In the genomic region with DNA sequence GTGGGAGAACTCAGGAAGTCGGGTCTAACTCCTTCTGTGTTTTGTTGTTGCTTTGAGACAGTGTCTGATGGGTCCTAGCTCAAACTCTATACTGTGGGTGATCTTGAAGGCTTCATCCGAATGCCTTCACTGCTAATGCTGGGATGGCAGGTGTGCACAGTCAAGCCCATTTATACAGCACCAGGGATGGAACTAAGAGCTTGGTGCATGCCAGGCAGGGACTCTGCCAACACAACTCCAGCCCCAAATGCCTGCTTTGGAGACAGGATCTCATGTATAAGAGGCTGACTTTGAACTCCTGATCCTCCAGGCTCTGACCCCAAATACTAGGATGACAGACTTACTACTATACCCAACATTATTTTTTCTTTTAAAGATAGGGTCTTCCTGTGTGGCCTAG, we compare ENCODE assay signal across 9 mouse cellular contexts. TPM values are rescaled to one million over a fixed set of nuclear protein-coding genes. Genes with fewer than 3 reads are reported as not detected.
DNase-seq lines count a peak whose midpoint lies in the region; ATAC-seq and TF ChIP-seq lines count a peak whose summit lies in the region.
"Had no signal": no experiment of that assay in that cellular context is flagged by ENCODE, and none has a peak within 500 bp of the region (broad histone marks: within the 10 kb centered on the region; RNA-seq: fewer than 3 reads in every experiment).

No protein-coding gene starts in this region.

- H3K4me3 ChIP-seq in layer of hippocampus, adult 2 months = peak overlapping the region; percentile 94
- peak overlapping the region; percentile 81 for H3K4me3 ChIP-seq in embryonic facial prominence, embryonic 12.5 days
- H3K4me3 ChIP-seq in hindbrain, embryonic 16.5 days (ENCODE audit: low read length) = peak overlapping the region; percentile 81
- peak overlapping the region; percentile 66 for H3K4me3 ChIP-seq in midbrain, embryonic 16.5 days (ENCODE audit: low read depth, low read length)

- no peak for TF ChIP-seq CTCF in layer of hippocampus, adult 2 months (conservative IDR thresholded peaks at IDR 0.05)

- H3K9ac ChIP-seq in embryonic facial prominence, embryonic 12.5 days = peak overlapping the region; percentile 76; the same call in 1 of the 2 replicates
- peak overlapping the region; percentile 85 for H3K9ac ChIP-seq in hindbrain, embryonic 16.5 days (ENCODE audit: low read depth, low read length)
- H3K9ac ChIP-seq in midbrain, embryonic 16.5 days (ENCODE audit: low read depth, low read length) = peak overlapping the region; percentile 73

- DNase-seq in layer of hippocampus, adult 2 months (ENCODE audit: low spot score in 2 of 2) = no peak
- DNase-seq in layer of hippocampus, adult 18-20 months (ENCODE audit: low spot score in 2 of 2) = no peak
- no peak for DNase-seq in cerebellum, adult 11 months
- DNase-seq in layer of hippocampus, adult 9-10 months (ENCODE audit: low spot score) = no peak
- no peak for DNase-seq in embryo, embryonic 10.5 days (ENCODE audit: low spot score)
- DNase-seq: gastrocnemius, postnatal 14 days had no signal

- 41% methylated on average over 2 of the region's 2 CpGs for WGBS in embryonic facial prominence, embryonic 12.5 days
- WGBS in hindbrain, embryonic 16.5 days = 43% methylated on average over 2 of the region's 2 CpGs
- 44% methylated on average over 2 of the region's 2 CpGs for WGBS in midbrain, embryonic 16.5 days

- peaks cover 20% of the 10 kb centered on the region for H3K36me3 ChIP-seq in embryonic facial prominence, embryonic 12.5 days
- peaks cover 10% of the 10 kb centered on the region for H3K36me3 ChIP-seq in hindbrain, embryonic 16.5 days (ENCODE audit: control insufficient read depth, insufficient read depth, low read length)
- H3K36me3 ChIP-seq in midbrain, embryonic 16.5 days (ENCODE audit: control insufficient read depth, insufficient read depth, low read length) = peaks cover 11% of the 10 kb centered on the region

- H3K27me3 ChIP-seq in embryonic facial prominence, embryonic 12.5 days = no peaks in the 10 kb centered on the region
- H3K27me3 ChIP-seq in hindbrain, embryonic 16.5 days (replicated peaks; ENCODE audit: control insufficient read depth, insufficient read depth, low read length) = no peaks in the 10 kb centered on the region
- H3K27me3 ChIP-seq in midbrain, embryonic 16.5 days (ENCODE audit: control insufficient read depth, insufficient read depth, low read depth, low read length) = no peaks in the 10 kb centered on the region

- peak overlapping the region; percentile 98 for H3K27ac ChIP-seq in layer of hippocampus, adult 2 months
- H3K27ac ChIP-seq in embryonic facial prominence, embryonic 12.5 days = peak overlapping the region; percentile 86; the same call in 1 of the 2 replicates
- no peak overlapping the region; the same call in 1 of the 2 replicates for H3K27ac ChIP-seq in hindbrain, embryonic 16.5 days (ENCODE audit: low read depth, low read length)
- peak overlapping the region; percentile 84; the same call in 1 of the 2 replicates for H3K27ac ChIP-seq in midbrain, embryonic 16.5 days (ENCODE audit: low read length)

- H3K9me3 ChIP-seq in embryonic facial prominence, embryonic 12.5 days = no peaks in the 10 kb centered on the region
- no peaks in the 10 kb centered on the region for H3K9me3 ChIP-seq in hindbrain, embryonic 16.5 days (ENCODE audit: control insufficient read depth, low read length)
- no peaks in the 10 kb centered on the region for H3K9me3 ChIP-seq in midbrain, embryonic 16.5 days (replicated peaks; ENCODE audit: control insufficient read depth, low read length, poor library complexity, severe bottlenecking)

- H3K4me1 ChIP-seq in embryonic facial prominence, embryonic 12.5 days = peaks cover 19% of the 10 kb centered on the region
- peaks cover 17% of the 10 kb centered on the region for H3K4me1 ChIP-seq in hindbrain, embryonic 16.5 days (ENCODE audit: control insufficient read depth, insufficient read depth, low read depth, low read length)
- H3K4me1 ChIP-seq in midbrain, embryonic 16.5 days (ENCODE audit: control insufficient read depth, insufficient read depth, low read length) = peaks cover 14% of the 10 kb centered on the region

- H3K4me2 ChIP-seq in embryonic facial prominence, embryonic 12.5 days (replicated peaks) = peak overlapping the region; percentile 95
- H3K4me2 ChIP-seq in hindbrain, embryonic 16.5 days (ENCODE audit: low read length) = peak overlapping the region; percentile 90
- peak overlapping the region; percentile 92 for H3K4me2 ChIP-seq in midbrain, embryonic 16.5 days (ENCODE audit: low read length)

- ATAC-seq in embryonic facial prominence, embryonic 12.5 days (ENCODE audit: insufficient number of reproducible peaks, insufficient read depth, low FRiP score, low TSS enrichment) = no peak
- ATAC-seq in hindbrain, embryonic 16.5 days = no peak
- ATAC-seq in midbrain, embryonic 16.5 days = no peak

RNA-seq across cellular contexts. Expression of gene Ndufs7, which starts 1.1 kb away (rescaled TPM):
- 100 to 1,000 TPM; 201 to 210 TPM for total RNA-seq in layer of hippocampus, adult 2 months (2021)
- total RNA-seq in layer of hippocampus, adult 18-20 months (2021) = 100 to 1,000 TPM; 218 to 228 TPM
- 260 and 269 TPM in 2 replicates for polyA plus RNA-seq in embryonic facial prominence, embryonic 12.5 days (2016; fragmentation: Nextera tagmentation; extraction: Ambion mirVana)
- polyA plus RNA-seq in hindbrain, embryonic 16.5 days (2015; fragmentation: Nextera tagmentation; extraction: Ambion mirVana) = 349 and 361 TPM in 2 replicates
- polyA plus RNA-seq in midbrain, embryonic 16.5 days (2015; fragmentation: Nextera tagmentation; extraction: Ambion mirVana) = 263 and 302 TPM in 2 replicates

RNA-seq across cellular contexts. Expression of gene Gamt, which starts 10.8 kb away (rescaled TPM):
- total RNA-seq in layer of hippocampus, adult 2 months (2021) = 10 to 100 TPM; 29.8 to 33.1 TPM
- total RNA-seq in layer of hippocampus, adult 18-20 months (2021) = 10 to 100 TPM; 24.5 to 26.7 TPM
- 33.8 and 38.6 TPM in 2 replicates for polyA plus RNA-seq in embryonic facial prominence, embryonic 12.5 days (2016; fragmentation: Nextera tagmentation; extraction: Ambion mirVana)
- polyA plus RNA-seq in hindbrain, embryonic 16.5 days (2015; fragmentation: Nextera tagmentation; extraction: Ambion mirVana) = 31.8 and 32.6 TPM in 2 replicates
- 15.8 and 19.5 TPM in 2 replicates for polyA plus RNA-seq in midbrain, embryonic 16.5 days (2015; fragmentation: Nextera tagmentation; extraction: Ambion mirVana)

RNA-seq across cellular contexts. Expression of gene Dazap1, which starts 11.2 kb away (rescaled TPM):
- 10 to 100 TPM; 91.2 to 95.4 TPM for total RNA-seq in layer of hippocampus, adult 2 months (2021)
- total RNA-seq in layer of hippocampus, adult 18-20 months (2021) = 10 to 100 TPM; 77.2 to 83.0 TPM
- polyA plus RNA-seq in embryonic facial prominence, embryonic 12.5 days (2016; fragmentation: Nextera tagmentation; extraction: Ambion mirVana) = 70.7 and 71.8 TPM in 2 replicates
- polyA plus RNA-seq in hindbrain, embryonic 16.5 days (2015; fragmentation: Nextera tagmentation; extraction: Ambion mirVana) = 38.4 and 38.5 TPM in 2 replicates
- polyA plus RNA-seq in midbrain, embryonic 16.5 days (2015; fragmentation: Nextera tagmentation; extraction: Ambion mirVana) = 43.7 and 51.9 TPM in 2 replicates

RNA-seq across cellular contexts. Expression of gene Mum1, which starts 23.8 kb away (rescaled TPM):
- 10 to 100 TPM; 41.4 to 49.6 TPM for total RNA-seq in layer of hippocampus, adult 2 months (2021)
- 10 to 100 TPM; 37.4 to 45.1 TPM for total RNA-seq in layer of hippocampus, adult 18-20 months (2021)
- polyA plus RNA-seq in embryonic facial prominence, embryonic 12.5 days (2016; fragmentation: Nextera tagmentation; extraction: Ambion mirVana) = 85.1 and 93.4 TPM in 2 replicates
- polyA plus RNA-seq in hindbrain, embryonic 16.5 days (2015; fragmentation: Nextera tagmentation; extraction: Ambion mirVana) = 38.0 and 38.7 TPM in 2 replicates
- polyA plus RNA-seq in midbrain, embryonic 16.5 days (2015; fragmentation: Nextera tagmentation; extraction: Ambion mirVana) = 47.8 and 51.1 TPM in 2 replicates

RNA-seq across cellular contexts. Expression of gene Rps15, which starts 42.2 kb away (rescaled TPM):
- total RNA-seq in layer of hippocampus, adult 2 months (2021) = 100 to 1,000 TPM; 926 to 932 TPM
- total RNA-seq in layer of hippocampus, adult 18-20 months (2021) = 1,000 to 10,000 TPM in 1 of 2 experiments, 100 to 1,000 TPM in 1; 997 to 1,043 TPM
- polyA plus RNA-seq in embryonic facial prominence, embryonic 12.5 days (2016; fragmentation: Nextera tagmentation; extraction: Ambion mirVana) = 851 and 902 TPM in 2 replicates
- polyA plus RNA-seq in hindbrain, embryonic 16.5 days (2015; fragmentation: Nextera tagmentation; extraction: Ambion mirVana) = 491 and 527 TPM in 2 replicates
- polyA plus RNA-seq in midbrain, embryonic 16.5 days (2015; fragmentation: Nextera tagmentation; extraction: Ambion mirVana) = 465 and 476 TPM in 2 replicates
